Mouse (Mus musculus): ENCODE measurements around the gene Srxn1. TPM values are rescaled to one million over a fixed set of nuclear protein-coding genes. Genes with fewer than 3 reads are reported as not detected.
A peak's percentile ranks its signal among the peaks of the same experiment; 100 is the strongest.

Srxn1 gene
- polyA plus RNA-seq, 1 experiment = 2.6 TPM

- H3K27me3 ChIP-seq (ENCODE audit: control insufficient read depth) = peaks cover 91% of the 10 kb centered on the region
- no peaks in the 10 kb centered on the region for H3K36me3 ChIP-seq (ENCODE audit: control insufficient read depth)
- TF ChIP-seq GATA1 (IDR thresholded peaks at IDR 0.05; ENCODE audit: low read length) (no peak), TAL1 (IDR thresholded peaks at IDR 0.05; ENCODE audit: low read length) (no peak)
- H3K4me1 ChIP-seq (ENCODE audit: control insufficient read depth) = peaks cover 6% of the 10 kb centered on the region
- H3K9me3 ChIP-seq (ENCODE audit: control insufficient read depth, low read length) = peaks cover 4% of the 10 kb centered on the region; the same call in 1 of the 2 replicates
- no peak overlapping the region for H3K4me3 ChIP-seq (replicated peaks)
Measured at GRCm38 (mm10) chr2:152096922-152097321, 8.4 kb upstream of the Srxn1 start.

GRCm38 (mm10) chr2:152097916-152098315 lies 7.4 kb upstream of the Srxn1 start:
- no peak overlapping the region for H3K4me3 ChIP-seq (replicated peaks)
- peaks cover 6% of the 10 kb centered on the region for H3K4me1 ChIP-seq (ENCODE audit: control insufficient read depth)
- H3K27me3 ChIP-seq (ENCODE audit: control insufficient read depth) = peaks cover 91% of the 10 kb centered on the region
- peaks cover 4% of the 10 kb centered on the region; the same call in 1 of the 2 replicates for H3K9me3 ChIP-seq (ENCODE audit: control insufficient read depth, low read length)
- TF ChIP-seq GATA1 (IDR thresholded peaks at IDR 0.05; ENCODE audit: low read length) = no peak
- no peak for TF ChIP-seq TAL1 (IDR thresholded peaks at IDR 0.05; ENCODE audit: low read length)
- no peaks in the 10 kb centered on the region for H3K36me3 ChIP-seq (ENCODE audit: control insufficient read depth)

- Histone ChIP-seq H3K27me3 (ENCODE audit: control insufficient read depth) (peaks cover 83% of the 10 kb centered on the region), H3K9me3 (ENCODE audit: control insufficient read depth, low read length) (no peaks in the 10 kb centered on the region; the same call in 1 of the 2 replicates), H3K4me3 (replicated peaks) (no peak overlapping the region), H3K4me1 (ENCODE audit: control insufficient read depth) (peaks cover 5% of the 10 kb centered on the region), H3K36me3 (ENCODE audit: control insufficient read depth) (no peaks in the 10 kb centered on the region)
- no peak for TF ChIP-seq TAL1 (IDR thresholded peaks at IDR 0.05; ENCODE audit: low read length)
- no peak for TF ChIP-seq GATA1 (IDR thresholded peaks at IDR 0.05; ENCODE audit: low read length)
Measured at GRCm38 (mm10) chr2:152099538-152099937, 5.8 kb upstream of the Srxn1 start.

- Histone ChIP-seq H3K36me3 (ENCODE audit: control insufficient read depth) (peaks cover 6% of the 10 kb centered on the region), H3K27me3 (ENCODE audit: control insufficient read depth) (peaks cover 61% of the 10 kb centered on the region), H3K4me3 (replicated peaks) (no peak overlapping the region), H3K4me1 (ENCODE audit: control insufficient read depth) (peaks cover 21% of the 10 kb centered on the region), H3K9me3 (ENCODE audit: control insufficient read depth, low read length) (no peaks in the 10 kb centered on the region; the same call in 1 of the 2 replicates)
- no peak for TF ChIP-seq GATA1 (IDR thresholded peaks at IDR 0.05; ENCODE audit: low read length)
- TF ChIP-seq TAL1 (IDR thresholded peaks at IDR 0.05; ENCODE audit: low read length) = no peak
Measured at GRCm38 (mm10) chr2:152101761-152102160, 3.6 kb upstream of the Srxn1 start.

- no peak overlapping the region for H3K4me3 ChIP-seq (replicated peaks)
- H3K4me1 ChIP-seq (ENCODE audit: control insufficient read depth) = peaks cover 26% of the 10 kb centered on the region
- no peak for TF ChIP-seq GATA1 (IDR thresholded peaks at IDR 0.05; ENCODE audit: low read length)
- TF ChIP-seq TAL1 (IDR thresholded peaks at IDR 0.05; ENCODE audit: low read length) = no peak
- H3K27me3 ChIP-seq (ENCODE audit: control insufficient read depth) = peaks cover 55% of the 10 kb centered on the region
- H3K9me3 ChIP-seq (ENCODE audit: control insufficient read depth, low read length) = peaks cover under 1% of the 10 kb centered on the region
- H3K36me3 ChIP-seq (ENCODE audit: control insufficient read depth) = peaks cover 12% of the 10 kb centered on the region
Measured at GRCm38 (mm10) chr2:152102369-152102768, 2.9 kb upstream of the Srxn1 start.

GRCm38 (mm10) chr2:152104711-152105317 lies 502 bp upstream of the Srxn1 start:
- H3K4me1 ChIP-seq (ENCODE audit: control insufficient read depth) = peaks cover 41% of the 10 kb centered on the region

GRCm38 (mm10) chr2:152106225-152106595 lies 894 bp downstream of the Srxn1 start:
- H3K9me3 ChIP-seq (ENCODE audit: control insufficient read depth, low read length) = peaks cover 2% of the 10 kb centered on the region
- H3K4me3 ChIP-seq (replicated peaks) = peak overlapping the region; percentile 85
- peaks cover 25% of the 10 kb centered on the region for H3K27me3 ChIP-seq (ENCODE audit: control insufficient read depth)
- H3K36me3 ChIP-seq (ENCODE audit: control insufficient read depth) = peaks cover 51% of the 10 kb centered on the region
- no peak for TF ChIP-seq TAL1 (IDR thresholded peaks at IDR 0.05; ENCODE audit: low read length)
- no peak for TF ChIP-seq GATA1 (IDR thresholded peaks at IDR 0.05; ENCODE audit: low read length)
- H3K4me1 ChIP-seq (ENCODE audit: control insufficient read depth) = peaks cover 43% of the 10 kb centered on the region

More at GRCm38 (mm10) chr2:152104711-152105317, 502 bp upstream of the Srxn1 start:
- Histone ChIP-seq H3K4me3 (replicated peaks) (peak overlapping the region; percentile 85), H3K9me3 (ENCODE audit: control insufficient read depth, low read length) (peaks cover 2% of the 10 kb centered on the region), H3K36me3 (ENCODE audit: control insufficient read depth) (peaks cover 37% of the 10 kb centered on the region), H3K27me3 (ENCODE audit: control insufficient read depth) (peaks cover 36% of the 10 kb centered on the region)
- TF ChIP-seq GATA1 (IDR thresholded peaks at IDR 0.05; ENCODE audit: low read length) (no peak), TAL1 (IDR thresholded peaks at IDR 0.05; ENCODE audit: low read length) (no peak)

GRCm38 (mm10) chr2:152106597-152106996 lies 1.3 kb downstream of the Srxn1 start:
- peaks cover 21% of the 10 kb centered on the region for H3K27me3 ChIP-seq (ENCODE audit: control insufficient read depth)
- peaks cover 55% of the 10 kb centered on the region for H3K36me3 ChIP-seq (ENCODE audit: control insufficient read depth)

GRCm38 (mm10) chr2:152108702-152109101 lies 3.4 kb downstream of the Srxn1 start:
- H3K36me3 ChIP-seq (ENCODE audit: control insufficient read depth) = peaks cover 57% of the 10 kb centered on the region
- H3K9me3 ChIP-seq (ENCODE audit: control insufficient read depth, low read length) = peaks cover 2% of the 10 kb centered on the region; the same call in 1 of the 2 replicates
- H3K4me3 ChIP-seq (replicated peaks) = no peak overlapping the region
- no peak for TF ChIP-seq GATA1 (IDR thresholded peaks at IDR 0.05; ENCODE audit: low read length)
- no peak for TF ChIP-seq TAL1 (IDR thresholded peaks at IDR 0.05; ENCODE audit: low read length)
- peaks cover 58% of the 10 kb centered on the region for H3K4me1 ChIP-seq (ENCODE audit: control insufficient read depth)
- H3K27me3 ChIP-seq (ENCODE audit: control insufficient read depth) = peaks cover under 1% of the 10 kb centered on the region

More at GRCm38 (mm10) chr2:152106597-152106996, 1.3 kb downstream of the Srxn1 start:
- Histone ChIP-seq H3K4me3 (replicated peaks) (peak overlapping the region; percentile 85), H3K9me3 (ENCODE audit: control insufficient read depth, low read length) (peaks cover 2% of the 10 kb centered on the region), H3K4me1 (ENCODE audit: control insufficient read depth) (peaks cover 45% of the 10 kb centered on the region)
- TF ChIP-seq GATA1 (IDR thresholded peaks at IDR 0.05; ENCODE audit: low read length) (no peak), TAL1 (IDR thresholded peaks at IDR 0.05; ENCODE audit: low read length) (no peak)

Measured in erythroblast, embryonic 14.5 days (primary cell).